Mouse (Mus musculus) Muller cell, postnatal 12 days (primary cell): ENCODE results near the gene AA986860.

Experiments
- DNase-seq: peaks from one replicate; pipeline ENCODE4 v3.0.0-alpha.2; 2015; ENCODE audit errors: inconsistent ontology term

AA986860 gene

GRCm38 (mm10) chr1:130731741-130732337 is at the start of gene AA986860:
Gene AA986860, plus strand, starts transcription at chr1:130731976.
- DNase-seq: peak; percentile 40

- no peak for DNase-seq
Measured at GRCm38 (mm10) chr1:130683905-130684304, 47.9 kb upstream of the AA986860 start.

GRCm38 (mm10) chr1:130698601-130699000 is 33.2 kb upstream of the AA986860 start:
- no peak for DNase-seq

- no peak for DNase-seq
Measured at GRCm38 (mm10) chr1:130699937-130700633, 31.7 kb upstream of the AA986860 start.

GRCm38 (mm10) chr1:130701976-130702375 is 29.8 kb upstream of the AA986860 start:
- no peak for DNase-seq

GRCm38 (mm10) chr1:130703613-130704012 is 28.2 kb upstream of the AA986860 start:
- no peak for DNase-seq

- no peak for DNase-seq
Measured at GRCm38 (mm10) chr1:130710283-130711080, 21.3 kb upstream of the AA986860 start.

GRCm38 (mm10) chr1:130714046-130714445 is 17.7 kb upstream of the AA986860 start:
- no peak for DNase-seq

GRCm38 (mm10) chr1:130715561-130716217 is 16.1 kb upstream of the AA986860 start, which contains the start of gene Gm29427:
Gene Gm29427, minus strand, starts transcription at chr1:130715799.
- peak; percentile 97 for DNase-seq

- no peak for DNase-seq
Measured at GRCm38 (mm10) chr1:130716218-130716512, 15.6 kb upstream of the AA986860 start.

- peak; percentile 82 for DNase-seq
Measured at GRCm38 (mm10) chr1:130716513-130717290, 15.1 kb upstream of the AA986860 start.

- DNase-seq: peak; percentile 96
Measured at GRCm38 (mm10) chr1:130717291-130717871, 14.4 kb upstream of the AA986860 start, which contains the start of gene Yod1. Gene Yod1, plus strand, starts transcription at chr1:130717327.

- DNase-seq: no peak
Measured at GRCm38 (mm10) chr1:130724206-130724605, 7.6 kb upstream of the AA986860 start.

- DNase-seq: no peak
Measured at GRCm38 (mm10) chr1:130726396-130726795, 5.4 kb upstream of the AA986860 start.

GRCm38 (mm10) chr1:130728070-130728469 is 3.7 kb upstream of the AA986860 start:
- no peak for DNase-seq

GRCm38 (mm10) chr1:130728708-130729107 is 3.1 kb upstream of the AA986860 start:
- DNase-seq: no peak

- no peak for DNase-seq
Measured at GRCm38 (mm10) chr1:130729153-130729552, 2.6 kb upstream of the AA986860 start, which contains the start of gene Pfkfb2. Gene Pfkfb2, minus strand, starts transcription at chr1:130729253.

GRCm38 (mm10) chr1:130732706-130733658 is 1.2 kb downstream of the AA986860 start:
- no peak for DNase-seq

- no peak for DNase-seq
Measured at GRCm38 (mm10) chr1:130733671-130734070, 1.9 kb downstream of the AA986860 start.

GRCm38 (mm10) chr1:130734452-130734851 is 2.7 kb downstream of the AA986860 start:
- peak; percentile 39 for DNase-seq
